Mouse (Mus musculus) heart, embryonic 12.5 days (tissue): ENCODE data around the gene Abcc2. TPM values are rescaled to one million over a fixed set of nuclear protein-coding genes. Genes with fewer than 3 reads are reported as not detected.

Source experiments
- ATAC-seq: fragments of 200-750 bp; cut with Nextera tagmentation; 2 replicates; pipeline ENCODE4 v1.8.0; 2017; ENCODE audit warnings: moderate TSS enrichment, moderate library complexity; ENCODE audit not compliant: insufficient number of reproducible peaks, low FRiP score
- H3K27ac ChIP-seq: fragments of 300-500 bp; sonication (generic); 2 replicates; pipeline ENCODE4 v1.5.1; 2016; ENCODE audit warnings: mild to moderate bottlenecking, moderate library complexity; ENCODE audit not compliant: poor library complexity, severe bottlenecking
- H3K27me3 ChIP-seq: fragments of 300-500 bp; sonication (generic); replicated peaks from 2 replicates; pipeline ENCODE4 v1.6.1; 2016; ENCODE audit warnings: mild to moderate bottlenecking, moderate library complexity
- H3K36me3 ChIP-seq: fragments of 300-500 bp; sonication (generic); 2 replicates; pipeline ENCODE4 v1.6.1; 2016; ENCODE audit warnings: mild to moderate bottlenecking, moderate library complexity
- H3K4me1 ChIP-seq: fragments of 300-500 bp; sonication (generic); replicated peaks from 2 replicates; pipeline ENCODE4 v1.6.1; 2016; ENCODE audit warnings: mild to moderate bottlenecking
- H3K4me2 ChIP-seq: fragments of 300-500 bp; sonication (generic); 2 replicates; pipeline ENCODE4 v1.6.1; 2016; ENCODE audit warnings: mild to moderate bottlenecking, moderate library complexity
- H3K4me3 ChIP-seq: fragments of 300-500 bp; sonication (generic); 2 replicates; pipeline ENCODE4 v1.5.1; 2016; ENCODE audit warnings: mild to moderate bottlenecking
- H3K9ac ChIP-seq: fragments of 300-500 bp; sonication (generic); 2 replicates; pipeline ENCODE4 v1.6.1; 2016; ENCODE audit warnings: mild to moderate bottlenecking, moderate library complexity
- H3K9me3 ChIP-seq: fragments of 300-500 bp; sonication (generic); replicated peaks from 2 replicates; pipeline ENCODE4 v1.6.1; 2016; ENCODE audit warnings: mild to moderate bottlenecking, moderate library complexity
- WGBS: fragments of 180-500 bp; shearing (Covaris S2); methylation state at CpG from one replicate; pipeline ENCODE4 v1.1.7; 2016; 5-methylcytosine and 5-hydroxymethylcytosine counted together
- polyA plus RNA-seq: library from polyadenylated mRNA; unstranded; fragments of >200 nt; fragmentation: Nextera tagmentation; extraction: Ambion mirVana; gene quantifications from 2 replicates; pipeline ENCODE4 v1.2.1, GENCODE M21; 2016

Abcc2 gene
- polyA plus RNA-seq, 1 experiment from 2014 or later, result 0.45 TPM

- Histone ChIP-seq H3K36me3 (no peaks in the 10 kb centered on the region), H3K4me1 (peaks cover 38% of the 10 kb centered on the region), H3K4me2 (peak overlapping the region; percentile 36), H3K9ac (0 out of 2 replicates have a peak overlapping the region, but pooled peaks have one; percentile 3), H3K27ac (no peak overlapping the region), H3K4me3 (0 out of 2 replicates have a peak overlapping the region, but pooled peaks have one; percentile 3), H3K27me3 (no peaks in the 10 kb centered on the region), H3K9me3 (no peaks in the 10 kb centered on the region)
- WGBS, result 31% methylated on average over 18 of the region's 18 CpGs
- ATAC-seq, result no peak
Observed at GRCm38 (mm10) chr19:43882895-43883573, 101.0 kb downstream of the Abcc2 start.

GRCm38 (mm10) chr19:43884668-43885498 lies 102.9 kb downstream of the Abcc2 start:
- peaks cover 32% of the 10 kb centered on the region for H3K4me1 ChIP-seq
- no peak overlapping the region for H3K4me2 ChIP-seq
- H3K9ac ChIP-seq, result no peak overlapping the region
- ATAC-seq, result peak; percentile 56; the same call in 1 of the 2 replicates
- H3K27me3 ChIP-seq, result no peaks in the 10 kb centered on the region
- WGBS, result 65% methylated on average over 13 of the region's 13 CpGs
- H3K36me3 ChIP-seq, result no peaks in the 10 kb centered on the region
- H3K4me3 ChIP-seq, result no peak overlapping the region
- H3K9me3 ChIP-seq, result no peaks in the 10 kb centered on the region
- H3K27ac ChIP-seq, result no peak overlapping the region

GRCm38 (mm10) chr19:43886371-43887099 lies 104.5 kb downstream of the Abcc2 start:
- WGBS, result 78% methylated on average over 12 of the region's 12 CpGs
- Histone ChIP-seq H3K36me3 (no peaks in the 10 kb centered on the region), H3K4me2 (no peak overlapping the region), H3K9ac (no peak overlapping the region), H3K27me3 (no peaks in the 10 kb centered on the region), H3K4me3 (no peak overlapping the region), H3K4me1 (peaks cover 29% of the 10 kb centered on the region), H3K27ac (no peak overlapping the region), H3K9me3 (no peaks in the 10 kb centered on the region)
- no peak for ATAC-seq

GRCm38 (mm10) chr19:43887242-43887641 lies 105.2 kb downstream of the Abcc2 start:
- no peak overlapping the region for H3K4me2 ChIP-seq
- no peaks in the 10 kb centered on the region for H3K36me3 ChIP-seq
- no peak for ATAC-seq
- H3K9me3 ChIP-seq, result no peaks in the 10 kb centered on the region
- WGBS, result 83% methylated on average over 5 of the region's 5 CpGs
- no peak overlapping the region for H3K27ac ChIP-seq
- H3K4me1 ChIP-seq, result peaks cover 29% of the 10 kb centered on the region
- H3K4me3 ChIP-seq, result no peak overlapping the region
- H3K27me3 ChIP-seq, result no peaks in the 10 kb centered on the region
- H3K9ac ChIP-seq, result no peak overlapping the region

- 70% methylated on average over 2 of the region's 2 CpGs for WGBS
- Histone ChIP-seq H3K4me3 (no peak overlapping the region), H3K9ac (no peak overlapping the region), H3K4me1 (peaks cover 29% of the 10 kb centered on the region), H3K27ac (no peak overlapping the region), H3K27me3 (no peaks in the 10 kb centered on the region), H3K4me2 (no peak overlapping the region), H3K36me3 (no peaks in the 10 kb centered on the region), H3K9me3 (no peaks in the 10 kb centered on the region)
- no peak for ATAC-seq
Observed at GRCm38 (mm10) chr19:43887725-43888124, 105.7 kb downstream of the Abcc2 start.

Other genes starting within 250 kb of the Abcc2 start
- not detected in 2 replicates for gene Nkx2-3, start 169.9 kb upstream of the Abcc2 start, polyA plus RNA-seq
- gene Slc25a28, start 107.3 kb upstream of the Abcc2 start, polyA plus RNA-seq, result 11.1 and 12.6 TPM in 2 replicates
- 6.6 and 8.0 TPM in 2 replicates for gene Entpd7, start 92.5 kb upstream of the Abcc2 start, polyA plus RNA-seq
- gene Cutc, start 29.2 kb upstream of the Abcc2 start, polyA plus RNA-seq, result 8.3 and 9.6 TPM in 2 replicates
- gene Cox15, start 29.2 kb upstream of the Abcc2 start, polyA plus RNA-seq, result 12.3 and 13.0 TPM in 2 replicates
- 11.8 and 11.9 TPM in 2 replicates for gene Dnmbp, start 158.0 kb downstream of the Abcc2 start, polyA plus RNA-seq
- gene Cpn1, start 204.4 kb downstream of the Abcc2 start, polyA plus RNA-seq, result 0.86 and 1.6 TPM in 2 replicates
- gene Cyp2c23, start 247.0 kb downstream of the Abcc2 start, polyA plus RNA-seq, result 0.09 TPM in 2 replicates